Mouse (Mus musculus) forebrain, embryonic 10.5 days (tissue): ENCODE results near the gene Gpr62. TPM values are rescaled to one million over a fixed set of nuclear protein-coding genes. Genes with fewer than 3 reads are reported as not detected.

ENCODE experiments used
- DNase-seq: peaks from one replicate; pipeline ENCODE4 v3.0.0-alpha.2; 2017; ENCODE audit warnings: low spot score; ENCODE audit errors: extremely low spot score
- H3K27ac ChIP-seq: fragments of 300-500 bp; sonication (generic); 2 replicates; pipeline ENCODE4 v1.5.1; 2016; ENCODE audit warnings: mild to moderate bottlenecking
- H3K27me3 ChIP-seq: fragments of 300-500 bp; sonication (generic); 2 replicates; pipeline ENCODE4 v1.6.1; 2016; ENCODE audit warnings: mild to moderate bottlenecking; ENCODE audit not compliant: poor library complexity, severe bottlenecking
- H3K36me3 ChIP-seq: fragments of 300-500 bp; sonication (generic); replicated peaks from 2 replicates; pipeline ENCODE4 v1.6.1; 2016; ENCODE audit warnings: mild to moderate bottlenecking, moderate library complexity
- H3K4me1 ChIP-seq: fragments of 300-500 bp; sonication (generic); 2 replicates; pipeline ENCODE4 v1.6.1; 2016
- H3K4me3 ChIP-seq: fragments of 300-500 bp; sonication (generic); 2 replicates; pipeline ENCODE4 v1.5.1; 2016; ENCODE audit warnings: mild to moderate bottlenecking, moderate library complexity
- H3K9me3 ChIP-seq: fragments of 300-500 bp; sonication (generic); 2 replicates; pipeline ENCODE4 v1.6.1; 2016; ENCODE audit warnings: mild to moderate bottlenecking, moderate library complexity
- WGBS: fragments of 180-500 bp; shearing (Covaris S2); methylation state at CpG from one replicate; pipeline ENCODE4 v1.1.7; 2016; 5-methylcytosine and 5-hydroxymethylcytosine counted together
- polyA plus RNA-seq: library from polyadenylated mRNA; unstranded; fragments of >200 nt; fragmentation: Nextera tagmentation; extraction: Ambion mirVana; gene quantifications from 2 replicates; pipeline ENCODE4 v1.2.1, GENCODE M21; 2016

Gpr62 gene
- polyA plus RNA-seq, 1 experiment from 2014 or later, result 0.27 TPM

DNA sequence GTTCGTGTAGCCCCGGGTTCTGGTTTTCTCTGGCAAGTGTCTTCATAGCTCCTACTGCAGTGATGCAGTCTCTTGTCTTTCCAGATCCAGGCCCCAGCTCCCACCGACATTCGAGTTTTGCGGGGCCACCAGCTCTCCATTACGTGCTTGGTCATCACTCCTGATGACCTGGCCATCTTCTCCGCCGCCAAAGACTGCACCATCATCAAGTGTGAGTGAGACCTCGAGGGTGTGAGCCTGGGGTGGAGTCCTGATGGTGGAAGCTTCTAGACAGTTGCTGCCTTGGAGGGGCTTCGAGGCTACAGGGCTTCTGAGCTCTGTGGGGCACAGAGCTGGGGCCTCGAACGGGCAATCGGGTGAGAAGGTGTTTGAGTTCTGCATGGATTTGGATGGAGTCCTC lies 15.9 kb upstream of the Gpr62 start:
- no peak for DNase-seq
- Histone ChIP-seq H3K4me1 (peaks cover 27% of the 10 kb centered on the region), H3K36me3 (peaks cover 75% of the 10 kb centered on the region), H3K4me3 (no peak overlapping the region), H3K9me3 (no peaks in the 10 kb centered on the region), H3K27me3 (no peaks in the 10 kb centered on the region), H3K27ac (no peak overlapping the region)
- 94% methylated on average over 13 of the region's 13 CpGs for WGBS

DNA sequence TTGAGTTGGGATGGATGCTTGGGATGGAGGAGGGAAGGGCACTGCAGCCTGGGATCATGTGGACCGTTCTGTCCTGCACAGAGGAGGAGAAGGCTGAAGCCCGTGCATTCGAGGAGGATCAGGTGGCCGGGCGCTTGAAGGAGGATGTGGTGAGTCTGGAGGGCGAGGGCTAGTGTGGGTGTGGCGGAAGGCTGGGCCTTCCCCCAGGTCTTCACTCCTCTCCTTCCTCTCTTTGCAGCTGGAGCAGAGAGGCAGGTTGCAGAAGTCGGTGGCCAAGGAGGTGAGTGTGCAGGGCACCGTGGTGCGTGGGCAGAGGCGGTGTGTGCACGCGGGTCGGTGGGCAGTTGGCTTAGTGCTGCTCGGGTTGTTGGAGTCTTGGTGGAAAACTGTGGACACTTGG lies 15.3 kb upstream of the Gpr62 start:
- 96% methylated on average over 15 of the region's 15 CpGs for WGBS
- H3K36me3 ChIP-seq, result peaks cover 70% of the 10 kb centered on the region
- peaks cover 33% of the 10 kb centered on the region for H3K4me1 ChIP-seq
- no peak overlapping the region for H3K4me3 ChIP-seq
- H3K27me3 ChIP-seq, result no peaks in the 10 kb centered on the region
- DNase-seq, result no peak
- H3K9me3 ChIP-seq, result no peaks in the 10 kb centered on the region
- no peak overlapping the region for H3K27ac ChIP-seq

DNA sequence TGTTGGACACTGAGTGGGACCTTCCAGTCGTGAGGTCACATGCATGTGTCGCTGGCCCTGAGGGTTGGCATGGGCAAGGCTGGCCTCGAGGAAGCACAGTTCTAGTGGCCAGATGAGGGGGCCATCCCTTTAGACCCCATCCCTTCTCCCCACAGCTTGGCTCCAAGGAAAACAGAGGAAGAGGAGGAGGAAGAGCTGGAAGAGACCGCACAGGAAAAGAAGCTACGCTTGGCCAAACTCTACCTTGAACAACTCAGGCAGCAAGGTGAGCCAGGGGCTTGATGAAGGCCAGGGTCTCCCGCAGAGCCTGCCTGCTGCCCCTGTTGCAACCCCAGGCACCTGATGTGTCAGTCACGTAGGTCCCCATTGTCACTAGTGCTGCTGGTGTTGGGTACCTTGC lies 14.8 kb upstream of the Gpr62 start:
- H3K4me3 ChIP-seq, result no peak overlapping the region
- no peaks in the 10 kb centered on the region for H3K27me3 ChIP-seq
- H3K4me1 ChIP-seq, result peaks cover 39% of the 10 kb centered on the region
- H3K9me3 ChIP-seq, result no peaks in the 10 kb centered on the region
- 91% methylated on average over 7 of the region's 7 CpGs for WGBS
- H3K27ac ChIP-seq, result no peak overlapping the region
- H3K36me3 ChIP-seq, result peaks cover 65% of the 10 kb centered on the region
- no peak for DNase-seq

DNA sequence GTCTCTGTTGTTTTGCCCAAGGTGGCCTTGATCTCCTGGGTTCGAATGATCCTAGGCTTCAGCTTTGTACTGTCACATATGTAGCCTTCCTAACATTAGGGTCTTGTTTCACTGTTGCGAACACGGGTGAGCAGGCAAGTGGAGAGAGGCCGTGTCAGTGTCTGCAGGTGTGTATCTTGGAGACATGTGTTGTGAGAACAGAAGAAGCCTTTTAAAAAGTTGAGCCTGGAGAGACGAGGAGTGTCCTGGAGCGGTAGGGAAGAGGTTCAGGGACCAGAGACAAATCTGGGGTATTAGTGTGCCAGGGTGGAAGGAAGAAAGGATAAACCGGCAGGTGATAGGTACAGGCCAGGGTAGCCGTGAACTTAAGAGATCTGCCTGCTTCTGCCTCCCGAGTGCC lies 12.4 kb upstream of the Gpr62 start:
- H3K27me3 ChIP-seq, result 0 out of 2 replicates have a peak, but pooled peaks cover 6% of the 10 kb centered on the region
- H3K4me1 ChIP-seq, result peaks cover 58% of the 10 kb centered on the region
- DNase-seq, result no peak
- 86% methylated on average over 9 of the region's 9 CpGs for WGBS
- H3K36me3 ChIP-seq, result peaks cover 41% of the 10 kb centered on the region
- H3K4me3 ChIP-seq, result peak overlapping the region; percentile 87
- H3K27ac ChIP-seq, result peak overlapping the region; percentile 83; the same call in 1 of the 2 replicates
- no peaks in the 10 kb centered on the region for H3K9me3 ChIP-seq

DNA sequence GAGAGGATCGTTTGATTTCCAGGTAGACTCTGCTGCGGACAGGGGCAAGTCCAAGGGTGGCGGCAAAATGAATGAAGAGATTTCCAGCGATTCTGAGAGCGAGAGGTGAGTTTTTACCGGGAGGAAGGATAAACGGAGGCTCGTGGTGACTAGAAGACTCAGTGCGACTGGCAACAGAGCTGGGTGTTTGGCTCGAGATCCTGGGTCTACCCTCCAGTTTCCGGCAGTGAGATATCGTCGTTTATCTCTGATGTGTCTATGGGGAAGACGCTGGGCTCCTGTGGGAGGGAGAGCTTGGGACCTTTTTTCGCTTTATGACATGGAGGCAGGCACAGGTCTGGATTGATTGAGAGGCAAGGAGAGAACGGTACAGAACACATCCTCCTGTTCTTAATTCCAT lies 11.9 kb upstream of the Gpr62 start:
- no peak for DNase-seq
- Histone ChIP-seq H3K9me3 (no peaks in the 10 kb centered on the region), H3K27ac (peak overlapping the region; percentile 83), H3K27me3 (0 out of 2 replicates have a peak, but pooled peaks cover 9% of the 10 kb centered on the region), H3K4me1 (peaks cover 62% of the 10 kb centered on the region), H3K4me3 (peak overlapping the region; percentile 87), H3K36me3 (peaks cover 36% of the 10 kb centered on the region)
- WGBS, result 8% methylated on average over 16 of the region's 16 CpGs

DNA sequence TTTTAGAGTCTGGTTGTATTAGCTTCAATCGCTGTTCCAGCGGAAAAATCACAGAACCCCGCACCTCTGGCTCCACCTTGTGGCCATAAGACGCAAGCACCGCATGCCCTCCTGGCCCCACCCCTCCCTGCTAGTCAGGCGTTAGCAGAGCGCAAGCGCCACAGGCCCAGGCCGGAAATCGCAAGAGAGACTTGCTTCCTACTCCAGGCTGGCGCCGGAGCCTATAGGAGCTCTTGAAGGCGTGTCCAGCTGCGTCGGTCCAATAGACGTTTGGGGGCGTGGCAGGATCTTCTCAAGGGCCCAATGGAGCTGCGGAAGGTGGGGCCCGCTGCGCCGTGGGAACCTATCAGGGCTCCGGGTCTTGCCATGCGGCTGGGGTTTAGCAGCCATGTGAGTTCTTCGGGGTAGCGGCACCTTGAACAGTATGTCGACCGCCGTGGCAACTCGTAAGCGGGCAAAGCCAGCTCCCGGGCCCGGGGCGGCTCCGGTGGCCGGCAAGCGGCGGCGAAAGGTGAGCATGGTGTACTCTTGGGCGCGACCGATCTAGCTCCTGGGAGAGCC lies 11.3 kb upstream of the Gpr62 start, which contains the start of gene Parp3:
Gene Parp3 (minus strand): TSS at position 26 of the 561 bp plus-strand sequence.
- H3K9me3 ChIP-seq, result no peaks in the 10 kb centered on the region
- peaks cover 31% of the 10 kb centered on the region for H3K36me3 ChIP-seq
- DNase-seq, result peak; percentile 100
- peaks cover 68% of the 10 kb centered on the region for H3K4me1 ChIP-seq
- peak within 1 kb of the TSS; percentile 83 for H3K27ac ChIP-seq
- 0 out of 2 replicates have a peak, but pooled peaks cover 9% of the 10 kb centered on the region for H3K27me3 ChIP-seq
- under 1% methylated on average over 41 of the region's 41 CpGs for WGBS
- H3K4me3 ChIP-seq, result peak within 1 kb of the TSS; percentile 87

DNA sequence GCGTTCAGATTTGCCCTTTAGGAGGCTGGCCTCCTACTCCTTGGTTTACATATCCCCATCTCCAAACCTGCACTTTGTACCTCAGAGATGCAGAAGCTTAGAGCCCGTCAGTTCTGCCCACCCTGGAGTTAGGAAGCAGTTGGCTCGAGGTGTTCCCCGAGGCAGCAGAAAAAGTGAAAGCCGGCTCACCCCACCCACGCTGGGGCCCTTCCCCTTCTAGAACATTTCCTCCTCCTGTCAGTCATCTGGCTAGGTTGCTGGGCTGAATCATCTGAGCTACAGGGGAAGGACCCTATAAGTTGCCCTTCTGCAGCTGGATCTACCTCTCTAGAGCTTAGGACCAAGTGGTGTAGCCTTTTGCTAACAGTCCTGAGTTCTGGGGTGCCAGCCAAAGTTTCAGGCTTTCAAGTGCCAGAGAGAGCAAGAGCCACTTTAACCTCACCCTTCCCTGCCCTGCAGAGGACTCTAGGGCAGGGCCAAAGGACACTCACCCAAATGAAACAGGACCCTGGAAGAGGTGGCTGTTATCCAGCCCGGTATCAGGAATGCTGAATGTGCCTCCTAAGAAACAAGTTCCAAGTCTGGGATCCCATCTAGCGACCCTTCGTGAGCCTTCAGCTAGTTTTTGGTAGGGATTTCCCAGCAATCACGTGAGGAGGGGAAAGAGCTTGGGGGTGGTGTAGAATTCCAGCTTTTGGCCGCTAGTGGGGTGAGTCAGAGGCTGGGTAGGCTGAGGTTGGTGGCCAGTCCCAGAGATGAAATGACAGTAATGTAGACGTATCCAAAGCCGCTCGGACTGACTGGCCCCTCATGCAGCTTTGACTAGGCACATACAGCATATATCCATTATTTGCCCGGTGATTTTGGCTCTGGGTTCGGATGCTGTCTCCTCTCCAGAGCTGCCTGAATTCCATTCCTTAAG lies 10.5 kb upstream of the Gpr62 start:
- H3K36me3 ChIP-seq, result peaks cover 24% of the 10 kb centered on the region
- 39% methylated on average over 16 of the region's 16 CpGs for WGBS
- peak overlapping the region; percentile 87 for H3K4me3 ChIP-seq
- H3K9me3 ChIP-seq, result no peaks in the 10 kb centered on the region
- no peak for DNase-seq
- peak overlapping the region; percentile 83 for H3K27ac ChIP-seq
- peaks cover 14% of the 10 kb centered on the region for H3K27me3 ChIP-seq
- H3K4me1 ChIP-seq, result peaks cover 76% of the 10 kb centered on the region

DNA sequence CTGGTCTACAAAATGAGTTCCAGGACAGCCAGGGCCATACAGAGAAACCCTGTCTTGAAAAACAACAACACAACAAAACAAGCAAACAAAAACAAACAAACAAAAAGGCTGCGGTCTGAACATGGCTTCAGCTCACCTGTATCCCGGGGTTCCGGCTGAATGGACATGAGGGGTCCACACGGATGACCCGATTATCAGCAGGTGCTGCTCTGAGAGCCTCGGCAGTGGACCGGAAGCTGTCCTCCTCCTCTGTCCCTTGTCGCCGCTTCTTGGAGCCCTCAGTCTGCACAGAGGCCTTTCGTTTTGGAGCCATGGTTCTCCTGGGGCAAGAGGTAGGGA lies 9.9 kb upstream of the Gpr62 start, which contains the start of gene Rrp9:
Gene Rrp9 (plus strand): TSS at position 301 of the 339 bp plus-strand sequence.
- Histone ChIP-seq H3K36me3 (peaks cover 18% of the 10 kb centered on the region), H3K4me3 (peak within 1 kb of the TSS; percentile 87), H3K4me1 (peaks cover 80% of the 10 kb centered on the region), H3K27ac (peak within 1 kb of the TSS; percentile 83), H3K27me3 (peaks cover 19% of the 10 kb centered on the region), H3K9me3 (no peaks in the 10 kb centered on the region)
- DNase-seq, result no peak
- 91% methylated on average over 10 of the region's 10 CpGs for WGBS

DNA sequence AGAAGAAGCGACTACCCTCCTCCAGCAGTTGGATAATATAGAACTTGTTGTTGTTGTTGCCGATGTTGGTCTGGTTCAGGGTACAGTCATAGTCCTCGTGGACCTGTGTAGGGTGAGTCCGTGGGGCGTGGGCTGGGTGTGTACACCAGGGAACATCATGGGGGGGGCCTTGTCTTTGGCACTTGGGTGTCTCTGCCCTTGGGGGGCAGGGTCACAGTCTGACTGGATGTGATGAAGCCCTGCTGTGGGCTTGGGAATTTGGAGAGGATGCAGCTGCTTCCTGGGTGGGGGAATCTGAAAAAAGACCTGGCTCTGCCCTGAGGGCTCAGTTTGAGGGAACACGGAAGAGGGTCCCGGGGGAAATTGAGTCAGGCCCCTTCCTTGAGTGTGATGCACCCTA lies 9.3 kb upstream of the Gpr62 start:
- 64% methylated on average over 7 of the region's 7 CpGs for WGBS
- Histone ChIP-seq H3K4me1 (peaks cover 80% of the 10 kb centered on the region), H3K9me3 (no peaks in the 10 kb centered on the region), H3K27ac (peak overlapping the region; percentile 82), H3K27me3 (peaks cover 19% of the 10 kb centered on the region), H3K4me3 (peak overlapping the region; percentile 32; the same call in 1 of the 2 replicates), H3K36me3 (peaks cover 12% of the 10 kb centered on the region)
- DNase-seq, result no peak

DNA sequence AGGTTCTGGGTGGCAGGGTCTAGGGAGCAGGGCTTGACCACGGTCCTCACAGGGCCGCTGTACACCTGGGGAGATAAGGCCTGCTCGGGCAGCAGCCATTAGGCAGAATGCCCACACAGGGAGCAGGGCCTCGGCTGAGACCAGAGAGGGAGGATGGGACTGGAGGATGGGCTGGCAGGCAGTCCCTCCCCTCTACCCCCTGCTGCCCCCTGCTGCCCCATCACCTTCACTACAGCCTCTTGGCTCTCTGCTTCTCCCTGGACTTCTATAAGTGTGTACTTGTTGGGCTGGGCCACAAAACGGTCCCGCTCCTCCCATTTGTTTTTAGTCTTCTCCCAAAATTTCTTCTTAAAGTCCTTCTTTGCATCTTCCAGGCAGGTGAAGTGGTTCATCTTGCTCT lies 8.7 kb upstream of the Gpr62 start:
- peaks cover 19% of the 10 kb centered on the region for H3K27me3 ChIP-seq
- peak; percentile 76 for DNase-seq
- peaks cover 80% of the 10 kb centered on the region for H3K4me1 ChIP-seq
- H3K27ac ChIP-seq, result peak overlapping the region; percentile 82
- H3K36me3 ChIP-seq, result peaks cover 6% of the 10 kb centered on the region
- H3K4me3 ChIP-seq, result peak overlapping the region; percentile 32
- WGBS, result 4% methylated on average over 6 of the region's 6 CpGs
- H3K9me3 ChIP-seq, result no peaks in the 10 kb centered on the region

DNA sequence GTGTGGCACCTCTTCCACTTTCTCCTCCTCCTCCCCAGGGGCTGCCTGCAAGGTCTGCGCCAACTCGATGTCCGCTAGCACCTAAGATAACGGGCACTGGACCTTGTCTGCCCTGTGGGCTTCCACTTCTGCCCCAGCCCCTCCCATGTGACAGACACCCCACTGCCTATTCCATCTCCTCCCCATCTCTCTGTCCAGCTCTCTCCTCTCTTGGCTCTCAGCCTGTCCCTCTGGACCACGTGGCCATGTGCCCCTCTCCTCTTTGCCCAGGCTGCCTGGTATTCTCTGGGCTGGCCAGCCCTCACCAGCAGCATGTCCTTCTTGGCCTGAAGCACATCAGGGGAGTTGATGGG lies 8.0 kb upstream of the Gpr62 start:
- Histone ChIP-seq H3K36me3 (no peaks in the 10 kb centered on the region), H3K4me1 (peaks cover 78% of the 10 kb centered on the region), H3K27me3 (peaks cover 19% of the 10 kb centered on the region), H3K9me3 (no peaks in the 10 kb centered on the region), H3K4me3 (no peak overlapping the region; the same call in 1 of the 2 replicates), H3K27ac (peak overlapping the region; percentile 82)
- WGBS, result 82% methylated on average over 5 of the region's 5 CpGs
- DNase-seq, result no peak

DNA sequence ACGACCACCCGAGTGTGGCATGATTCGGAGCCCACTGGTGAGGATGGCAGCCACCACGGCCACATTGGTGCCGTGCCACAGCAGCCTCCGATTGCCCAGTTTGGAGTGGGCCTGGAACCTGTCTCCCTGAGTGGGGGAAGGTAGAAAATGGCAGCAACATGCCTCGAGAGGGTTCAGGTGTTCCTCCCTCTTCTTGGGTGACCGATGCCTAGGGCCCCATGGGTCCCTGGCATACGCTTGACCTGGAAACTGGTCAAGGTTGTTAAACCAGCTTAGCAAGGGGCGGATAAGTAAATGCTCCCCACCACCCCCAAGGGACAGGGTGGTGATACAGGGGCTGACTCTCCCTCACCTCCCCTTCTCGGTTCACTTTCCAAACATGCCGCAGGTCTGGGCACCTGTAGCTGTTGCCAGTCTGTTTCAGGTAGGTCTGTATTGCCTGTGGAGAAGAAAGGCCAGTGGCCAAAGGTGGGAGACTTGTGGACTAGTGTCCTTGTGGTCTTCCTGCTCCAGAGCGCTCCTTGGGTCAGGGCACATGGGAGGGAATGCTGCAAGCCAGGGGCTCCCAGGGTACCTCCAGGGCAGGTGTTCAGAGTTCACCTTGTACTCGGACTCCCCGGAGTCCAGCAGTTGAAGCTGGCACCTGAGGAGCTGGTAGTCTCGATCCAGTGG lies 7.5 kb upstream of the Gpr62 start:
- no peak overlapping the region for H3K4me3 ChIP-seq
- H3K27ac ChIP-seq, result 0 out of 2 replicates have a peak overlapping the region, but pooled peaks have one; percentile 82

More for the DNA sequence above, 7.5 kb upstream of the Gpr62 start:
- 89% methylated on average over 16 of the region's 16 CpGs for WGBS
- Histone ChIP-seq H3K36me3 (no peaks in the 10 kb centered on the region), H3K4me1 (peaks cover 74% of the 10 kb centered on the region), H3K9me3 (no peaks in the 10 kb centered on the region), H3K27me3 (peaks cover 19% of the 10 kb centered on the region)
- DNase-seq, result no peak
